Mouse (Mus musculus) testis, adult 10 weeks (tissue): Measurements from ENCODE around the gene Ythdf1. TPM values are rescaled to one million over a fixed set of nuclear protein-coding genes. Genes with fewer than 3 reads are reported as not detected.

ENCODE experiments used
- polyA plus RNA-seq: library from polyadenylated mRNA; stranded (reverse); fragments of 350-450 nt; fragmentation: Illumina TruSeq; extraction: RNeasy Lipid Tissue Mini Kit (QIAGEN cat#74804); gene quantifications from one replicate; pipeline ENCODE4 v1.2.3, GENCODE M21; 2014; ENCODE audit warnings: low read depth, low replicate concordance

Gene Ythdf1
- 22.9 TPM for polyA plus RNA-seq

DNA sequence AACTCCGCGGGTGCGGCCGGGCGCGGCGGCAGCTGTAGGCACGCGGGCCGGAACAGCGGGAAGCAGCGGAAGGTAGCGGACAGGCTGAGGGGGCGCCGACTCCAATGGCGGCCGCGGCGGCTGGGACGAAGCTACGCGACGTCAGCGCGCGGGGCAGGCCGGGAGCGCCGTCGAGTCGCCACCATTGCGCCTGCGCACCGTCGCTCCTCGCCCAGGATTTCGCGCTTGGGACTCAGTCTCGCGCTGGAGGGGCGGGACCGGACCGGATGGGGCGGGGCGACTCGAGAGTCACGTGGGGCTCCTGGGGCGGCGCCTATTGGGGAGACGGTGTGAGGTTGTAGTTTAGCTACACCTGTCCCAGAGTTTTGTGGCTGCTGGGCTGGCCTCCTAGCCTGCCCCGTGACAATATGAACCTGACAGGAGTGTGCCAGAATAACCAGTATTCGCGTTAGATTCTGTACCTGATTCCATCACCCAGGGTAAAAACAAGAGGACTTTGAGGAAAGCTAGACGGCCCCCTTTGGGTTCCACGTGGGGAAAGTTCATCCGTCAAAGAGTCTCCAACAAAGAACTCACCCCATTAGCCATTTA, at the start of gene Ythdf1:
Ythdf1 (minus strand) TSS at position 140 of the 591 bp plus-strand sequence.

GRCm38 (mm10) chr2:180967010-180967763, 46.4 kb upstream of the Ythdf1 start, which contains the start of gene Arfgap1:
TSS of gene Arfgap1 (plus strand) at chr2:180967225.

DNA sequence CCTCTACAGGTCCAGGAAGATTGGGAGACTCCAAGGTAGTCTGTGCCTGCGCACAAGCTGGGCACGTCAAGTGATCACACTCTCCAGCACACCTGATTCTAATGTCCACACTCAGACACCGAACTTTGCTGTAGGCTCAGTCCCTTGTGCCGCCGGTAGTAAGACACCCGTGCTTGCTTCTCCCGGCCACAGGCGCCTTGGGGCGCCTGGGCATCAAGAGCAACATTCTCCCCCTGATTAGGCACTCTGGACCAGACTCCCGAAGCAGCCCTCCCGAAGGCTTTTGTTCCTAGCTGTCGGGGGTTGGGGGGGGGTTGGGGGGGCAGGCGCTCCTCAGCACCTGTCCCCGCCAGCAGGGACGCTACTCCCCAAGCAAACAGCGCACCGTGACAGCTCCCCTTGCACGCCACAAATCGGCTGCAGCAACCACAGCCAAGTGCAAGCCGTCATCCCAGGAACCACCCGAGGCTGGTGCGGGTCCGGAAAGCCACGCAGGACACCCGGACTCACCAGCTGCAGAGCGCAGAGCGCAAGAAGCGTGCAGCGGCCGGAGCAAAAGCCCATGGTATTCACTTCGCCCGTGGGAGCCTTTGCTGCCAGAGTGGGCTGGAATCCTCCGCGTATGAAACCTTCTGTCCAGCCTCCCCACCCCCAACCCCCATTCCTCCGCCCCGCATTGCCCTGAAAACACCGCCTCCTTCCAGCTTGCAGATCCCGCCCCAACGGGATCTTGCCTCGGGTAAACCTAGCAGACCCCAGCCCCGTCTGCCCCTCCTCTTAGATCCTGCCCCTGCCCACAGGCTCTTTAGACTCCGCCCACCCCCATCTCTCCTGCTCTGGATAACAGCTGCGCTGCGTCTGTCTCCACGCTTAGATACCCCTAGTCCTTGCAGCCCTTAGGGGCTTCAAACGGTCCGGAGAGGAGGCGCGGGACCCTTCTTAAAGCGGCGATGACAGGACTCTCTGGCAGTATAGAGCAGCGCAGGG, 33.6 kb upstream of the Ythdf1 start, which contains the start of gene Nkain4:
Nkain4 (minus strand) TSS at position 639 of the 987 bp plus-strand sequence.

GRCm38 (mm10) chr2:180928723-180929122, 8.0 kb upstream of the Ythdf1 start, which contains the start of gene Birc7:
TSS of gene Birc7 (plus strand) at chr2:180929023.

Other genes starting within 250 kb of the Ythdf1 start
- gene Dido1, start 210.9 kb downstream of the Ythdf1 start, polyA plus RNA-seq, result 33.7 TPM
- gene Gid8, start 210.8 kb downstream of the Ythdf1 start, polyA plus RNA-seq, result 39.3 TPM
- gene Slc17a9, start 195.7 kb downstream of the Ythdf1 start, polyA plus RNA-seq, result 1.4 TPM
- gene Bhlhe23, start 144.0 kb downstream of the Ythdf1 start, polyA plus RNA-seq, result not detected
- gene Birc7, start 8.1 kb upstream of the Ythdf1 start, polyA plus RNA-seq, result not detected
- gene Nkain4, start 33.8 kb upstream of the Ythdf1 start, polyA plus RNA-seq, result 0.55 TPM
- 4.7 TPM for gene Arfgap1, start 46.3 kb upstream of the Ythdf1 start, polyA plus RNA-seq
- 2.5 TPM for gene Col20a1, start 65.6 kb upstream of the Ythdf1 start, polyA plus RNA-seq
- 0.25 TPM for gene Chrna4, start 122.6 kb upstream of the Ythdf1 start, polyA plus RNA-seq
- 0.76 TPM for gene Kcnq2, start 214.4 kb upstream of the Ythdf1 start, polyA plus RNA-seq
- gene Eef1a2, start 236.1 kb upstream of the Ythdf1 start, polyA plus RNA-seq, result not detected